Mouse (Mus musculus): Measurements from ENCODE around the gene Tsfm. TPM values are rescaled to one million over a fixed set of nuclear protein-coding genes. Genes with fewer than 3 reads are reported as not detected.

The Tsfm gene
- total RNA-seq (2014; rRNA removed) (39.2 and 55.6 TPM in 2 replicates), polyA plus RNA-seq (2015; fragmentation: Nextera tagmentation; extraction: Ambion mirVana) (45.8 and 52.1 TPM in 2 replicates)

- H3K4me1 ChIP-seq (ENCODE audit: insufficient read depth): no peaks in the 10 kb centered on the region
- H3K27me3 ChIP-seq (ENCODE audit: insufficient read depth, low read length): no peaks in the 10 kb centered on the region
- H3K9ac ChIP-seq: peak within 1 kb of the TSS; percentile 78
- TF ChIP-seq CTCF (IDR thresholded peaks at IDR 0.05; ENCODE audit: low read depth): peak; percentile 96
- DNase-seq (peak; percentile 96), ATAC-seq (peak; percentile 91)
- H3K4me3 ChIP-seq (ENCODE audit: low read depth, low read length): peak within 1 kb of the TSS; percentile 68
- WGBS: 4% methylated on average over 55 of the region's 56 CpGs
- H3K9me3 ChIP-seq (ENCODE audit: low read length): no peaks in the 10 kb centered on the region
- H3K4me2 ChIP-seq (ENCODE audit: low read depth): peak within 1 kb of the TSS; percentile 62
- peaks cover 25% of the 10 kb centered on the region for H3K36me3 ChIP-seq (ENCODE audit: insufficient read depth)
- H3K27ac ChIP-seq (ENCODE audit: low read depth, low read length): peak within 1 kb of the TSS; percentile 60
These were observed at the start of gene Tsfm for GRCm38 (mm10) chr10:127030336-127031296. Gene Tsfm, minus strand, starts transcription at chr10:127030840.

DNA sequence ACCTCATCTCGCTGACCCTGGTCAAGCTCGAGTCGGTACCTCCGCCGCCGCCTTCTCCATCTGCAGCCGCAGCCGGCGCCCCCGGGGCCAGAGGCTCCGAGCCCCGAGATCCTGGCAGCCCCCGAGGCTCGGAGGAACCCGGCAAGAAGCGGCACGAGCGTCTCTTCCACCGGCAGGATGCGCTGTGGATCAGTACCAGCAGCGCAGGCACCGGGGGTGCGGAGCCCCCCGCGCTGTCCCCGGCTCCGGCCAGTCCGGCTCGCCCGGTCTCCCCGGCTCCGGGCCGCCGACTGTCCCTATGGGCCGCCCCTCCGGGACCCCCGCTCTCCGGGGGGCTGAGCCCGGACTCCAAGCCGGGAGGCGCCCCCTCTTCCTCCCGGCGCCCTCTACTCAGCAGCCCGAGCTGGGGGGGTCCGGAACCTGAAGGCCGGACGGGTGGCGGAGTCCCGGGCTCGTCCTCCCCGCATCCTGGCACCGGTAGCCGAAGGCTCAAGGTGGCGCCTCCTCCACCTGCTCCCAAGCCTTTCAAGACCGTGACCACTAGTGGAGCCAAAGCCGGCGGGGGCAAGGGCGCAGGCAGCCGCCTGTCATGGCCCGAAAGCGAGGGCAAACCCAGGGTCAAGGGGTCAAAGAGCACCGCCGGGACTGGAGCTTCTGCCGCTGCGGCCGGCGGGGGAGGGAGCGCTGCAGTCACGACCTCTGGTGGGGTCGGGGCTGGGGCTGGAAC, 49.2 kb upstream of the Tsfm start:
- Histone ChIP-seq H3K36me3 (ENCODE audit: insufficient read depth) (peaks cover 18% of the 10 kb centered on the region), H3K4me1 (ENCODE audit: insufficient read depth) (peaks cover 25% of the 10 kb centered on the region), H3K4me2 (ENCODE audit: low read depth) (peak overlapping the region; percentile 97), H3K9me3 (ENCODE audit: low read length) (no peaks in the 10 kb centered on the region), H3K9ac (peak overlapping the region; percentile 90), H3K27ac (ENCODE audit: low read depth, low read length) (peak overlapping the region; percentile 89), H3K4me3 (ENCODE audit: low read depth, low read length) (peak overlapping the region; percentile 87), H3K27me3 (ENCODE audit: insufficient read depth, low read length) (peaks cover 4% of the 10 kb centered on the region; the same call in 1 of the 2 replicates)
- peak; percentile 78 for DNase-seq
- peak; percentile 14; the same call in 1 of the 2 replicates for ATAC-seq
- TF ChIP-seq CTCF (IDR thresholded peaks at IDR 0.05; ENCODE audit: low read depth): peak; percentile 63
- WGBS: under 1% methylated on average over 67 of the region's 70 CpGs

- H3K4me3 ChIP-seq (ENCODE audit: low read depth, low read length): peak overlapping the region; percentile 87
- no peak for TF ChIP-seq CTCF (IDR thresholded peaks at IDR 0.05; ENCODE audit: low read depth)
- DNase-seq (peak; percentile 92), ATAC-seq (peak; percentile 75)
- peak overlapping the region; percentile 89 for H3K27ac ChIP-seq (ENCODE audit: low read depth, low read length)
- peaks cover 9% of the 10 kb centered on the region; the same call in 1 of the 2 replicates for H3K36me3 ChIP-seq (ENCODE audit: insufficient read depth)
- peak overlapping the region; percentile 97 for H3K4me2 ChIP-seq (ENCODE audit: low read depth)
- no peaks in the 10 kb centered on the region for H3K9me3 ChIP-seq (ENCODE audit: low read length)
- peaks cover 25% of the 10 kb centered on the region for H3K4me1 ChIP-seq (ENCODE audit: insufficient read depth)
- peaks cover 4% of the 10 kb centered on the region; the same call in 1 of the 2 replicates for H3K27me3 ChIP-seq (ENCODE audit: insufficient read depth, low read length)
- under 1% methylated on average over 28 of the region's 49 CpGs for WGBS
- peak overlapping the region; percentile 90 for H3K9ac ChIP-seq
These were observed 48.3 kb upstream of the Tsfm start for GRCm38 (mm10) chr10:127078677-127079575.

DNA sequence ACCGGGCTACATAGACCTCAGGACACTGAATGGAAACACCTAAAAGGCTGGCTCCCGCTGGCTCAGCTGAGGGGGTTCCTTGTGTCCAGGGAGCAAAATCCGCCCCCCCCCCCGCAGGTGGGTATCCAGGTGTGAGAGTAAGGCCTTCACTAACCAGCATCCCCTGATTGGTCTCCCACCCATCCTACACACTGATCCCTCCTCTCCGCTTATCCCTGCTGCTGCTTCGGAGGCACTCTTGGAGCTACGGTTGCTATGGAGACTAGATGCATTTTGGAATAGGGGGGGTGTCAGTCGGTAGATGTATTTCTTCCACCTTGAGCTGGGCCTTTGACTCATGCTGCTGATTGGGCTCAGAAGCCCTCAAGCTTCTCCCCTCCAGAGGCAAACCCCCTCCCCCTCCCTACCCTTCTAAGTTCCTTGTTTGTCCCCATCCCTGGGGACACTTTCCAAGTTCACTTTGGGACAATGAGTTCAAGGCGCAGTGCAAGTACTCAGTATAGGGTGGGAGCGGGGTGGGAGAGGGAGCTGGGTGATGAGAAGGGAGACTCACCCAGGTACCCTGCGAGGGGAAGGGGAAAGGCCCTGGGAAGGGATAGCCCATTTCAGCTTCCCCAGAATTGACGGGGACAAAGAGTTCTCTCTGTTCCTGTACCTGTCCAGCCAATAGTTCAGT, 47.5 kb upstream of the Tsfm start:
- peaks cover 25% of the 10 kb centered on the region for H3K4me1 ChIP-seq (ENCODE audit: insufficient read depth)
- peak overlapping the region; percentile 87 for H3K4me3 ChIP-seq (ENCODE audit: low read depth, low read length)
- DNase-seq: peak; percentile 80
- peak overlapping the region; percentile 97 for H3K4me2 ChIP-seq (ENCODE audit: low read depth)
- H3K9ac ChIP-seq: peak overlapping the region; percentile 90
- peaks cover 6% of the 10 kb centered on the region; the same call in 1 of the 2 replicates for H3K36me3 ChIP-seq (ENCODE audit: insufficient read depth)
- no peak for TF ChIP-seq CTCF (IDR thresholded peaks at IDR 0.05; ENCODE audit: low read depth)
- ATAC-seq: peak; percentile 76
- H3K27ac ChIP-seq (ENCODE audit: low read depth, low read length): peak overlapping the region; percentile 89
- no peaks in the 10 kb centered on the region for H3K9me3 ChIP-seq (ENCODE audit: low read length)
- H3K27me3 ChIP-seq (ENCODE audit: insufficient read depth, low read length): peaks cover 4% of the 10 kb centered on the region; the same call in 1 of the 2 replicates
- WGBS: 2% methylated on average over 12 of the region's 12 CpGs

DNA sequence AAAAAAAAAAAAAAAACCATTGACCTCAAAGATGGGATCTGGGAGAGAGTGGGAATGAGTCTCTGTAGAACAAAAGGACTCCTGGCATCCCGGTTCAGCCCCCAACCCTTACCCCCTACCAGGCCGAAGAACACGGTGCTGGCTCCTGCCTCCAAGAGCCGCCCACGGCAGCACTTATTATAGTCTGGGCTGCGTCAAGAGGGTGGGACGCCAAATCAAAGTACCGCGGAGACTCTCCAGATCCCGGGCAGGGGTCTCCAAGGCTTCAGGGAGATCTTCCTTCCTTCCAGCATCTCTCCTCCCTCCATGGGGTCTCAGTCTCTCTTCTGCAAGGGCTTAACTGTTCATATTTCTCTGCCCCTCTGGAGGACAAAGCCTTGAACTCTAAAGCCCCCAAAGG, 46.9 kb upstream of the Tsfm start:
- Histone ChIP-seq H3K4me1 (ENCODE audit: insufficient read depth) (peaks cover 20% of the 10 kb centered on the region), H3K4me3 (ENCODE audit: low read depth, low read length) (peak overlapping the region; percentile 87), H3K4me2 (ENCODE audit: low read depth) (peak overlapping the region; percentile 97), H3K27ac (ENCODE audit: low read depth, low read length) (peak overlapping the region; percentile 89), H3K36me3 (ENCODE audit: insufficient read depth) (no peaks in the 10 kb centered on the region; the same call in 1 of the 2 replicates), H3K9ac (peak overlapping the region; percentile 90), H3K27me3 (ENCODE audit: insufficient read depth, low read length) (no peaks in the 10 kb centered on the region), H3K9me3 (ENCODE audit: low read length) (no peaks in the 10 kb centered on the region)
- WGBS: 6% methylated on average over 10 of the region's 10 CpGs
- peak; percentile 4 for ATAC-seq
- no peak for DNase-seq
- no peak for TF ChIP-seq CTCF (IDR thresholded peaks at IDR 0.05; ENCODE audit: low read depth)
